Mouse (Mus musculus) heart, embryonic 10.5 days (tissue): Measurements from ENCODE around the gene Neurl2. TPM values are rescaled to one million over a fixed set of nuclear protein-coding genes. Genes with fewer than 3 reads are reported as not detected.

Experiments
- DNase-seq: peaks from one replicate; pipeline ENCODE4 v3.0.0-alpha.2; 2017; ENCODE audit warnings: low spot score
- H3K27ac ChIP-seq: fragments of 300-500 bp; sonication (generic); 2 replicates; pipeline ENCODE4 v1.5.1; 2016; ENCODE audit warnings: mild to moderate bottlenecking
- H3K27me3 ChIP-seq: fragments of 300-500 bp; sonication (generic); 2 replicates; pipeline ENCODE4 v1.6.1; 2016; ENCODE audit warnings: mild to moderate bottlenecking; ENCODE audit not compliant: poor library complexity, insufficient read depth, severe bottlenecking
- H3K36me3 ChIP-seq: fragments of 300-500 bp; sonication (generic); 2 replicates; pipeline ENCODE4 v1.6.1; 2016; ENCODE audit warnings: mild to moderate bottlenecking, moderate library complexity
- H3K4me1 ChIP-seq: fragments of 300-500 bp; sonication (generic); 2 replicates; pipeline ENCODE4 v1.6.1; 2016; ENCODE audit warnings: mild to moderate bottlenecking
- H3K4me3 ChIP-seq: fragments of 300-500 bp; sonication (generic); 2 replicates; pipeline ENCODE4 v1.5.1; 2016; ENCODE audit warnings: mild to moderate bottlenecking, moderate library complexity
- H3K9me3 ChIP-seq: fragments of 300-500 bp; sonication (generic); 2 replicates; pipeline ENCODE4 v1.6.1; 2016; ENCODE audit warnings: mild to moderate bottlenecking, moderate library complexity
- WGBS: fragments of 180-500 bp; shearing (Covaris S2); methylation state at CpG from one replicate; pipeline ENCODE4 v1.1.7; 2016; 5-methylcytosine and 5-hydroxymethylcytosine counted together
- polyA plus RNA-seq: library from polyadenylated mRNA; unstranded; fragments of >200 nt; fragmentation: Nextera tagmentation; extraction: Ambion mirVana; gene quantifications from 2 replicates; pipeline ENCODE4 v1.2.1, GENCODE M21; 2016

Gene Neurl2
- polyA plus RNA-seq, 1 experiment from 2014 or later: 28.2 TPM

DNA sequence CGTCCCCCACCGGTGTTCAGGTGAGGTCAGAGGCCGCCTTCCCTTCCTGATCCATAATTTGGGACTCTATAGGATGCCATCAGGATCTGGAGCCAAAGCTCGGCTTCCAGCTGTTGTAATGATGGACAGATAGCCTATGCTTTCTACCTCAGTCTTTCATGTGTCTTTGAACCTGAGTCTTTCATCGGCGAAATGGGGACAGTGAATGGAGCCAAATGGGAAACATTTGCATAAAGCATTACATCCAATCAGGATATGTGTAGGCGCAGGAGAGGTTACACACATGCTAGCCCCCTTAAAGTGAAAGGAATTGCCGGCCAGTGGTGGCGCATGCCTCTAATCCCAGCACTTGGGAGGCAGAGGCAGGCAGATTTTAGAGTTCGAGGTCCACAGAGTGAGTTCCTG lies 10.1 kb downstream of the Neurl2 start:
- 2% methylated on average over 10 of the region's 10 CpGs for WGBS
- H3K4me3 ChIP-seq: peak overlapping the region; percentile 87
- DNase-seq: peak; percentile 80
- peaks cover 10% of the 10 kb centered on the region; the same call in 1 of the 2 replicates for H3K4me1 ChIP-seq
- peak overlapping the region; percentile 90 for H3K27ac ChIP-seq
- H3K9me3 ChIP-seq: no peaks in the 10 kb centered on the region
- H3K27me3 ChIP-seq: no peaks in the 10 kb centered on the region
- H3K36me3 ChIP-seq: peaks cover 56% of the 10 kb centered on the region

DNA sequence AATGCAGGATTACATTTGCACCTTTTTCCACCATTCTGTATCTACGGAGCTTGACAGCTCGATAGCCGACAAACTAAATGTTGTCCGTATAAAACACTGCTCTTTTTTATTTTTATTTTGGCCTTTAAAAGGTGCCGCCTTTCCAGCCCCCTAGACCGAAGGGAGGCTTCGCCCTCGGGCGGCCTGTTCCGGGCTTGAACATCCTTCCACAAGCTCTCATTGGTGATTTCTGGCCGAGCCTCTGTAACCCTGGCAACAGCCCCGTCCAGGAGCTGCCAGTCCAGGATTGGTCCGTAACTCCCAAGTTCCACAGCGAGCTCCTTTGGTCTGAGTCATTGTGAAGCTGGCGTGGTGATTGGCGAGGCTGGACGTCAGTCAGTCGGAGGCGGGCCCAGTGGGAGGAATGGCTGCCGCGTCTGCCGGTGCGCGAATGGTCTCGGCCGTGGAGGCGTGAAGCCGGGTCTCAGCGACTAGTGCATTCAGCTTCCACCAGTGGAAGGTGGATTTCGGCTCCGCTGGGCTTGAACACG lies 10.6 kb downstream of the Neurl2 start, which contains the start of gene Zswim1:
TSS of gene Zswim1 (plus strand) at position 51 of the 530 bp plus-strand sequence.
- Histone ChIP-seq H3K27me3 (no peaks in the 10 kb centered on the region), H3K36me3 (peaks cover 51% of the 10 kb centered on the region), H3K27ac (peak within 1 kb of the TSS; percentile 90), H3K4me3 (peak within 1 kb of the TSS; percentile 87), H3K9me3 (no peaks in the 10 kb centered on the region), H3K4me1 (peaks cover 12% of the 10 kb centered on the region)
- DNase-seq: peak; percentile 100
- WGBS: 1% methylated on average over 32 of the region's 32 CpGs

GRCm38 (mm10) chr2:164821060-164821459 lies 12.2 kb downstream of the Neurl2 start:
- no peaks in the 10 kb centered on the region for H3K9me3 ChIP-seq
- no peak overlapping the region for H3K4me3 ChIP-seq
- peaks cover 22% of the 10 kb centered on the region for H3K4me1 ChIP-seq
- no peak overlapping the region for H3K27ac ChIP-seq
- WGBS: 84% methylated on average over 6 of the region's 6 CpGs
- DNase-seq: no peak
- peaks cover 35% of the 10 kb centered on the region for H3K36me3 ChIP-seq
- H3K27me3 ChIP-seq: no peaks in the 10 kb centered on the region

DNA sequence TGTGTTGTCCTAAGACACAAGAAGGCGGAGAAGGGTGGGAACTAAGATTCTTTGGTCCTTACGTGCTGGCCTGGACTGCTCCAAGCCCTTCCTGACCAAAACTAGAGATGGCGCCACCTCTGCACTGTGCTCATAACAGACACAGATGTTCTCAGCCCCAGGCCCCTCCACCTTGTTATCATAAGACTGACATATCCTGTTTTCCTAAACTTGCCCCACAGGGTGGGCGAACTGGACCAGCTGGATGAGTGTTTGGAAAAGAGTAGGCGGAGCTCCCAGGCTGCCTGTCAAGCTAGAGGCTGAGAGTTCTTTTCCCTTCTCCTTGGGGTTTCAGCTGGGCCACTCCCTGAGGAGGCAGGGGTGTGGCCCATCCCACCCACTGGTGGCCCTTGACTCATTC lies 15.6 kb downstream of the Neurl2 start:
- DNase-seq: no peak
- Histone ChIP-seq H3K27ac (peak overlapping the region; percentile 52), H3K36me3 (peaks cover 28% of the 10 kb centered on the region), H3K27me3 (no peaks in the 10 kb centered on the region), H3K9me3 (no peaks in the 10 kb centered on the region), H3K4me3 (no peak overlapping the region), H3K4me1 (peaks cover 27% of the 10 kb centered on the region)
- 60% methylated on average over 5 of the region's 5 CpGs for WGBS

- peaks cover 28% of the 10 kb centered on the region for H3K36me3 ChIP-seq
- peak overlapping the region; percentile 52 for H3K27ac ChIP-seq
- 67% methylated on average over 6 of the region's 6 CpGs for WGBS
- no peak for DNase-seq
- H3K4me3 ChIP-seq: no peak overlapping the region
- H3K9me3 ChIP-seq: no peaks in the 10 kb centered on the region
- no peaks in the 10 kb centered on the region for H3K27me3 ChIP-seq
- peaks cover 22% of the 10 kb centered on the region for H3K4me1 ChIP-seq
Observed at GRCm38 (mm10) chr2:164817206-164817605, 16.1 kb downstream of the Neurl2 start.

DNA sequence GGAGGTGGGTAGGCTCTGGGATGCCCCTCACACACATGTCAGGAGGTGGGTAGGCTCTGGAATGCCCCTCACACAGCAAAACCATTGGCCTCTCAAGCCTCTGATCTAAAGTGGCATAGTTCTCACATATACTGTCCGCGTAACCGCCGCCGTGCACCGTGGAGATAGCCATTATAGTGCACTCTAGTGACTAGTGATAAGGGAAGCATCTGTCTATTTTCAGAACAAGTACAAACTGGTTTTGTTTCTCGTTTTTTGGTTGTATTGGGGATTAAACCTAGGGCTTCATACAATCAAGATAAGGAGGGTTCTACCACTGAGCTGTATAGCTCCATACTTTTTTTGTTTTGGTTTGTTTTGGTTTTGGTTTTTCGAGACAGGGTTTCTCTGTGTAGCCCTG lies 17.4 kb downstream of the Neurl2 start:
- H3K4me3 ChIP-seq: no peak overlapping the region
- peak overlapping the region; percentile 29; the same call in 1 of the 2 replicates for H3K27ac ChIP-seq
- no peaks in the 10 kb centered on the region for H3K9me3 ChIP-seq
- DNase-seq: no peak
- H3K27me3 ChIP-seq: no peaks in the 10 kb centered on the region
- H3K36me3 ChIP-seq: peaks cover 21% of the 10 kb centered on the region
- peaks cover 21% of the 10 kb centered on the region for H3K4me1 ChIP-seq
- 69% methylated on average over 8 of the region's 8 CpGs for WGBS

DNA sequence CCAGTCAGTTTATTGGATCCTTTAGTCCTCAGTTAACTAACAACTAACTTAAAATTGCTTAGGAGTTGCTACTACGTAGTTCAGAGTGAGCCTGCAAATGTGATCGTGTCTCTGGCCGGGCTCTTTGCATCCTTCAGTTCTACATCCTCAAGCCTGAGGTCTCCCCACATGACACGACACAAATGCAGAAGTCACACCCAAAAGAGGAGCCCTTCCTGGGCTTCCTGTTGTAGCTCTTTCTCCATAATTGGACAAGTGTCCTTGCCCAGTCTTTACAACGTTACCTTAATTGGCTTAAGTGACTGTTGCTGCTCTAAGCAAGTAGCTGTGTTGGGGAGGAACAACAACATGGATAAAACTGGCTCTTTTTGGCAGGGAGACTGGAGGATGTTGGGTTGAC lies 17.9 kb downstream of the Neurl2 start:
- 73% methylated on average over 5 of the region's 5 CpGs for WGBS
- Histone ChIP-seq H3K9me3 (no peaks in the 10 kb centered on the region), H3K4me1 (peaks cover 21% of the 10 kb centered on the region)

DNA sequence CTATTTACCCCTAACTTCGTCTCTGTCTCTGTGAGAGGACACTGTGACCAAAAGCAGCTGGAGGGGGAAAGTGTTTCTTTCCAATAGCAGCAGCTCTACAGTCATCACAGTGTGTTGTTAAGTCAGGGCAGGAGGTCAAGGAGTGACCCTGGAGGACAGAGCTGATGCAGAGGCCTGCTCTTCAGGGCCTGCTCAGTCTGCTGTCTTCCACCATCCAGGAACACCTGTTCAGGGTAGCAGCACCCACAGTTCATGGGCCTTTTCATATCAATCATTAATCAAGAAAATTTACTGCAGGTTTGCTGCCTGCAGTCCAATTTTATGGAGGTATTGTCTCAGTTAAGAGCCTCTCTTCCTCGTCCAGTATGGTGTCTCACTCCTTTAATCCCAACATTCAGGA lies 19.7 kb downstream of the Neurl2 start:
- 73% methylated on average over 2 of the region's 2 CpGs for WGBS
- peaks cover 16% of the 10 kb centered on the region for H3K36me3 ChIP-seq
- no peak overlapping the region for H3K4me3 ChIP-seq
- no peak for DNase-seq
- H3K9me3 ChIP-seq: no peaks in the 10 kb centered on the region
- peaks cover 21% of the 10 kb centered on the region for H3K4me1 ChIP-seq
- no peaks in the 10 kb centered on the region for H3K27me3 ChIP-seq
- no peak overlapping the region for H3K27ac ChIP-seq

More for the DNA sequence above, 17.9 kb downstream of the Neurl2 start:
- DNase-seq: no peak
- H3K4me3 ChIP-seq: no peak overlapping the region
- no peaks in the 10 kb centered on the region for H3K27me3 ChIP-seq
- peaks cover 16% of the 10 kb centered on the region for H3K36me3 ChIP-seq
- H3K27ac ChIP-seq: peak overlapping the region; percentile 29; the same call in 1 of the 2 replicates

DNA sequence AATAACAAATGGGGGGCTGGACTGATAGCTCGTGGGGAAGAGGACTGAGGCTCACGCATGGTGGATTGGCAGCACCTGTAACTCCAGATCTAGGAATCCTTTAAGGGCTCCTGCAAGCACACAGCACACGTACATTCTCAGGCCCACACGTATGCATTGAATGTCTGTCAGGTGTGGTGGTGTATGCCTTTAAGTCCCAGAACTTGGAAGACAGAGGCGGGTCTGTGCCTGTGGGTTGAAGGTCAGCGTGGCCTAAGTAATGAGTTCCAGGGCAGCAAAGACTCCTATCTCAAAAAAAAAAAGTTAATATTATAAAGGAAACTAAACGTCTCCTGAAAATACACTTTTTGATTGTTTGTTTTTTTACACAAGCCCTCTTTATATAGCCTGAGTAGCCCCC lies 26.6 kb downstream of the Neurl2 start:
- no peaks in the 10 kb centered on the region for H3K27me3 ChIP-seq
- peaks cover 22% of the 10 kb centered on the region for H3K4me1 ChIP-seq
- peaks cover 25% of the 10 kb centered on the region for H3K36me3 ChIP-seq
- 74% methylated on average over 7 of the region's 7 CpGs for WGBS
- no peak overlapping the region for H3K4me3 ChIP-seq
- no peak for DNase-seq
- no peaks in the 10 kb centered on the region for H3K9me3 ChIP-seq
- H3K27ac ChIP-seq: no peak overlapping the region

DNA sequence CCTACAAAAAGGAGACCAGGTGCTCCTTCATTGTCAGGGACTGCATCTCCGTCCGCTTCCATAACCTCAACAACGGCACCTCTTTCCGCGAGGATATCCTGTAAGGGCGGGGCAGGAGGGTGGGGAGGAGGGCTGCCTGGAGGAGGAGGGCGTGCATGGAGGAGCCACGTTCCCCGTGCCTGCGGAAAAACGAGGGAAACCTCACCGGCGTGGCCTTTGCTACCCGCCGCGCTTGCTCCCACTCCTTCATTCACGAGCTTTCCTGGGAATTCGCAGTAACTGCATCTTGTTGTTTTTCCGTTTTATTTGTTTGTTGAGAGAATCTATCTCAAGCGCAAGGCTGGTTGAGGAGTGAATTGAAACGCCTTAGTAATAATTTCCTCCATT lies 27.9 kb downstream of the Neurl2 start:
- H3K4me3 ChIP-seq: peak overlapping the region; percentile 89
- H3K27me3 ChIP-seq: no peaks in the 10 kb centered on the region
- DNase-seq: no peak
- 1% methylated on average over 21 of the region's 21 CpGs for WGBS
- H3K36me3 ChIP-seq: peaks cover 37% of the 10 kb centered on the region
- peak overlapping the region; percentile 94 for H3K27ac ChIP-seq
- no peaks in the 10 kb centered on the region for H3K9me3 ChIP-seq
- peaks cover 22% of the 10 kb centered on the region for H3K4me1 ChIP-seq

- WGBS: under 1% methylated on average over 47 of the region's 47 CpGs
- Histone ChIP-seq H3K36me3 (peaks cover 43% of the 10 kb centered on the region), H3K27me3 (no peaks in the 10 kb centered on the region), H3K27ac (peak within 1 kb of the TSS; percentile 94), H3K9me3 (no peaks in the 10 kb centered on the region), H3K4me1 (peaks cover 22% of the 10 kb centered on the region), H3K4me3 (peak within 1 kb of the TSS; percentile 89)
- DNase-seq: peak; percentile 98
Observed at GRCm38 (mm10) chr2:164804533-164805331, 28.5 kb downstream of the Neurl2 start, which contains the start of the genes Acot8 and Zswim3. Gene Acot8 (minus strand): TSS chr2:164804882. Gene Zswim3 (plus strand): TSS chr2:164805098.

DNA sequence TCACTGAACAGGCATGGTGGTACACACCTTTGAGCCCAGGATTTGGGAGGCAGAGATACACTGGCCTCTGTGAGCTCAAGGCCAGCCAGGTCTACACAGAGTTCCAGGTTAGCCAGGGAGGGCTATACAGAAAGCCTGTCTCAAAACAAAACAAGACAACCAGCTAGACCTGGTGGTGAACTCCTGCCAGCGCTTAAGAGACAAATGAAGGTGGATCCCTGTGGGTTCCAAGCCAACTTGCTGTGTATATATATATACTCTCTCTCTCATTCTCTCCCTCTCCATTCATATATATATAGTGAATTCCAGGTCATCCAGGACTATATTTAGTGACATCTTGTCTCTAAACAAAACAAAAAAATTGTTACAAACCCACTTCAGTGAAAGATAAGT lies 29.3 kb downstream of the Neurl2 start:
- peak overlapping the region; percentile 89 for H3K4me3 ChIP-seq
- peak overlapping the region; percentile 94 for H3K27ac ChIP-seq
- H3K36me3 ChIP-seq: peaks cover 46% of the 10 kb centered on the region
- peaks cover 22% of the 10 kb centered on the region for H3K4me1 ChIP-seq
- WGBS: 56% methylated on average over 1 of the region's 1 CpGs
- H3K9me3 ChIP-seq: no peaks in the 10 kb centered on the region
- no peaks in the 10 kb centered on the region for H3K27me3 ChIP-seq
- DNase-seq: no peak

- Histone ChIP-seq H3K4me1 (peaks cover 22% of the 10 kb centered on the region), H3K9me3 (no peaks in the 10 kb centered on the region), H3K27me3 (no peaks in the 10 kb centered on the region), H3K36me3 (peaks cover 45% of the 10 kb centered on the region), H3K27ac (peak overlapping the region; percentile 94; the same call in 1 of the 2 replicates), H3K4me3 (peak overlapping the region; percentile 89)
- WGBS: 90% methylated on average over 16 of the region's 16 CpGs
- DNase-seq: no peak
Observed at GRCm38 (mm10) chr2:164803201-164803920, 29.9 kb downstream of the Neurl2 start.
